Mouse (Mus musculus): ENCODE measurements around the gene Fgf7.

Gene Fgf7

DNA sequence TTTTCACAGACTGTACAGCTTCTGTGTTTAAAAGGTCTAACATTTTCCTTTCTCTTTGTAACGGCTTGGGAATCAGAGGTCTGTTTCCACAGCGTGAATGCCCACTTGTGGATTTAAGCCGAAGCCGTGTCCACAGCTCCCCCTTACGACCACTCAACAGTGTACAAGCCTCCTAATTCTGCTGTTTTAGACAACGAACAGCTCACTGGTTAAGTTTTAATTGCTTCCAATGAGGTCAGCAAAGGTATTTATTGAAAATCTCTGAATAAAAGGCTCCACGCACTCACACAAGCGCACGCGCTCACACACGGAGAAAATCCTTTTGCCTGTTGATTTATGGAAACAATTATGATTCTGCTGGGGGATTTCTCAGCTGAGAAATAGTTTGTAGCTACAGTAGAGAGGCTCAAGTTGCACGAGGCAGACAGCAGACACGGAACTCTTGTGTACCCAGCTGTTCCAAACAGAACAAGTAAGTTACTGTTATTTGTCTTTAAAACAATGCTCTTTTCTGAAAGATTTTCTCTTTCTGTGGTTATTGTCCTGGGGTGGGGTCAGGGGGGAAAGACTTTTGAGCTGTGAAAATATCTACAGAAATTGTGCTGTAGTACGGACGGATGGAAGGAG, at the start of gene Fgf7:
Fgf7 (plus strand) TSS at position 280 of the 627 bp plus-strand sequence.
- peak; percentile 45 for DNase-seq

DNA sequence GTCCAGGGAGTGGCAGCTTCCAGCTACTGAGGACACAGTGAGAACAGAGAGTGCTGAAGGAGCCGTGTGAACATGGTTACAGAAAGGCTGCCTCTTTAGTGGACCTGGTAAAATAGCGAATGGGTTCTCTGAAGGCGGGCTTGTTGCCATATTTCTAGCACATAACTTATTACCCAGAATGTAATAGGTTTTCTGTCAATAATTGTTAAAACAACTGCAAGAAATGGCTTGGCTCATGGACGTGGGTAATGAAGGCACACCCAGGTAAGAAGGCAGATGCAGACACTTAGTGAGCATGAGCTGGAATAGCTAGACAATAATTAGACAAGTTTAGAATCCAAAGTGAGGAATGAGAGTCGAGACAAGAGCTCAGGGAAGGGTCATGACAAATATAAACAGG, 32.2 kb upstream of the Fgf7 start:
- DNase-seq: no peak

DNA sequence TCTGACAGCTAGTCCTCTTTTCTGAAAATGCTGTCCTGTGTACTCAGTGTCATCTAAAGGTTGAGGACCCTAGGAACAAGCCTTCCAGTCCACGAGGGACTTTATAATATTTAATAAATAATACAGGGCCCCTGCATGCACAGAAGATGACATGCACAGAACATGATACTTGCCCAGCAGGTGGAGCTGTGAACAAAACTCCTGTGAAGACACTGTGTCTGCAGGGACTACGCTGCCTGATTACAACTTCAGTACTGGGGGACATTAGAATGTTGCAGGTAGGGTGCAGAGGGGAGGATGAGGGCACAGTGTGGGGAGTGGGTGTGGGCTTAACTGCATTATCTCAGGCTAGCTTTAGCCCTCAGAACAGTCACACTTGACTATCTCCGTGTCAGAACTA, 28.4 kb upstream of the Fgf7 start:
- peak; percentile 82 for DNase-seq

DNA sequence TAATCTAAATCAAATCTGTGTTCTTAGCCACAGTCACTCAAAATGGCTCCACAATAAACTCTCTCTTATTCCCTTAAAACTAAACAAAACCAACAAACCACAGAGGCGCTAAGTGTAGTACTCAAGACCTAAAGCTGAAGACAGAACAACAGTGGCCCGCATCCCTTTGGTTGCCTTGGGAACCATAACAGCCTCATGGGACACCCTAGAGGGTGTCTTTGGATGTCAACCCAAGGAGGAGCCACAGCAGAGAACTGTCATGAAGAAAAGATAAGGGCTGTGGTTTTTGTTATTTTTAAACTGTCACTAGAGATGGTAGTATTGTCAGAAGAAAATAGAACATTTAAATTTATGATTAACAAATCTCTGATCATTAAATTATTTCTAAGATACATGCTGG, 27.7 kb upstream of the Fgf7 start:
- DNase-seq: no peak

DNA sequence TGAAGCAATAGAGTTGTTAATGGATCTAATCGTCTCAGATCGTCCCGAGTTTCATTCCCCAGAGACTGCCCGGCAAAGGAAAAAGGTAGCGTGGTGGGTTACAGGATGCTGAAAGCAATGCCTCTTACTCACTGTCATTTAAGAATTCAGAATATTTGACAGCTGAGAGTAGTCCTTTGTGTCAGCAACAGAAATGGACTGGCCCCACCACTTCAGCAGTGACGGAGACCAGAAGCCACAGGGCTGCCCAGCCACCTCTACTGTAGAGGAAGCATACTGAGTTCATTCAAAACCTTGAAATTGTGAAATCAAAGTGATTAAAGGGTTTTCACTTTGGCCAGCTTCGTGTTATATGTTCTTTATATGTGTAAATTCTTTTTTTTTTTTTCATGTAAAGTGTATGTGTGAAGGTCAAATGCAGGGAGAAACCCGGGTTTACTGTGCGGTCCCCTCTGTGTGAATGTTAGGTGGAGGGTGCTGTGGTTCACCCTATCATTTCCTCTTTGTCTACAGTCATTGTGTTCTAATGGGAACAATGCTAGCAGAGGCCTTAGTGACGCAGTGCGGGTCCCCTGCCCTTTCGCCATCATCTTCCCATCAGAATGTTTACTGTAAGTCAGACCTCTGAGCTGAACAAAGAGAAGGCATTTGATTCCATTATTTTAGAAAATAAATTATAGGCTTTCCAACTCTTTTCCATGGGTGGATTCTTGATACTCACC, 19.3 kb upstream of the Fgf7 start:
- DNase-seq: no peak

DNA sequence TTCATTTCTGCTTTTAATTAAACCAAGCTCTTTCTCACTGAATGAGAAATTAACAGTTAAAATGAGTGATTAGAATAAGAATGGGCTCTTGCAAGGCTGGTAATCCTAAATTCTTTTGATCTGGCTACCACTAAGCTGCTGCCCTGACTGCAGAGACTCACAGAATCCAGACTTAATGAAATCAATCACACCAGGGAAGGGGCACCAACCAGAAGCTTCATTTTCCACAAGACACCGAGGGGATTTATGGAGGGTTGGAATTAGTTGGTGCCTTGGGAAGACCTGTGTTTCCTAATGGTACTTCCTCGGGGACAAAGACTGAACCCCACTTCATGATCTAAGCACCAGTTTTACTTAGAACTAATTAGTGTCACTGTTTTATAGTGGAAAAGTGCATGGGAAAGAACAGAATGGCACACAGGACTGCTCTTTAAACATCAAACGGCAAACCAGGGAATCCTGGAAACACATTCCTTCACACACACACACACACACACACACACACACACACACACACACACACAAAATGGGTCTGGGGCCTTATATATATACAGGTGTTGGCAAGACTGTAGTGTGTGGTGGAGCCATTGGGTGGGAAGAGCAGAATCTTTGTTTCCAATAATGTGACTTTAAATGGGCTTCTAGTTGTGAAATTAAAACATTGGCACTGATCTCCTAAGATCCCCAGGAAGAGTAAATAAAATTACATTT, 18.5 kb upstream of the Fgf7 start:
- no peak for DNase-seq

DNA sequence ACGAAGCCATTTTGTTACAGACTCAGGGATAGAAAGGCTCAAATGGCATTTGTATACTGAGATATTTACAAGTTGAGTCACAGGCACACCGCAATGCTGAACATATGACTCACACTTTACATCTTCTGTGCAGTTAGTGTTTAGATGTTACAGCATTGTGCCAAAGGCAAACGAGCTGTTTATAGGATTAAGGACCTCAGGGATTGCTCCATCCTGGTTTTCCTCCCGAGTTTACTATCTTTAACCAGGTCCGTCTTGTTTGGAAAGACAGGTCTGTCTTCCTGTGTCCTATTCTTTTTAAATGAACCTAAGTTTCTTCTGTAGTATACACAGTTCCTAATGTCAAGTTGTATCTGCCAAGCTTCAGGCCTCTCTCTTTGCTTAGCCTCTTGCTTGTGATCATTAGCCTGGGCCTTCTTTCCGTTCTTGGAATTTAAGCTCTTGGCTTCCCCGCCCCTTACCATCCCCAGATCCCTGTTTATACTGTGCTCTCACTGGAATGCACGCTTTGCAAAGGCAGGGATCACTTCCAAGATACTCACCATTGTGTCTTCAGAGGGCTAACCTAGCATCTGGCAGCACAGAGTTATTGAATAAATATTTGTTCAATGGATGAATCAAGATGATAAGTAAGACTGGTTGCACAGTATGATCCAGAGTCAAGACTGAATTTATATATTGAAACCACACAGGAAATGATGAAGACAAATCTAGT, 3.1 kb upstream of the Fgf7 start:
- DNase-seq: peak; percentile 78

DNA sequence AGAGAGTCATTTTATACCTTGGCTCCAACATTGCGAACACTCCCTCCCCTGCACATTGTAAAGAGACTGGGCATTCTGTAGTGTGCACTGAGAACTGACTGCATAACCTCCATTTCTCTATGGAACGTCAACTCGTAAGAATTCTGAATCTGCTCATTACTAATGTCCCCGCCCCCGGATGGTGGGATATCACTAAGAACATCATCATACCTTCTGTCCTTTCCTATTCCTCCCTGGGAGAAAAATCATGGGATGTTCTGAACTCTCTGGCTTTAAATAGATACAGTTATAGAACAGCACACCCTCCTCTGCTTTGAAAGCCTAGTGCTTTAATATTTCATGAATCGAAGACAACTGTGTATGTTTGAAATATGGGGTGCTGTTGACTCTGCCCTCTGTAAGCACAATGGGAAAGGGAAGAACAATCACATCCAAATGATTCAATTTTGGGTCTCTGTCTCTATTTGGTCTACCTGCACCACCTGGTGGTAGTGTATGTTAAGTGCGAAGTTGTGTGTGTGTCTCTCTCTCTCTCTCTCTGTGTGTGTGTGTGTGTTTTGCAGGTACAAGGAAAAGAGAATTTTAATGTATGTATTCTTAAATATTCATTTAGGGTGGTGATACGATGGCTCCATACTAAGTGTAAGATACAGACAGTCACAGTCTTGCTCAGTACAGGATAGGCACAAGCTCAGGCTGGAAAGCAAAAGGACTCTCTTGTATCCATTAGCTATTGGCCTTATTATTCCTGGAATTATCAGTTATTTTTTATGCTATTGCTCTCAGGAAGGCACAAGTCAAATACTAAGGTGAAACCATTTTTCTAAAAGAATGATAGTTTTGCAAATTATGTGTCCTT, 1.1 kb upstream of the Fgf7 start:
- DNase-seq: peak; percentile 61

DNA sequence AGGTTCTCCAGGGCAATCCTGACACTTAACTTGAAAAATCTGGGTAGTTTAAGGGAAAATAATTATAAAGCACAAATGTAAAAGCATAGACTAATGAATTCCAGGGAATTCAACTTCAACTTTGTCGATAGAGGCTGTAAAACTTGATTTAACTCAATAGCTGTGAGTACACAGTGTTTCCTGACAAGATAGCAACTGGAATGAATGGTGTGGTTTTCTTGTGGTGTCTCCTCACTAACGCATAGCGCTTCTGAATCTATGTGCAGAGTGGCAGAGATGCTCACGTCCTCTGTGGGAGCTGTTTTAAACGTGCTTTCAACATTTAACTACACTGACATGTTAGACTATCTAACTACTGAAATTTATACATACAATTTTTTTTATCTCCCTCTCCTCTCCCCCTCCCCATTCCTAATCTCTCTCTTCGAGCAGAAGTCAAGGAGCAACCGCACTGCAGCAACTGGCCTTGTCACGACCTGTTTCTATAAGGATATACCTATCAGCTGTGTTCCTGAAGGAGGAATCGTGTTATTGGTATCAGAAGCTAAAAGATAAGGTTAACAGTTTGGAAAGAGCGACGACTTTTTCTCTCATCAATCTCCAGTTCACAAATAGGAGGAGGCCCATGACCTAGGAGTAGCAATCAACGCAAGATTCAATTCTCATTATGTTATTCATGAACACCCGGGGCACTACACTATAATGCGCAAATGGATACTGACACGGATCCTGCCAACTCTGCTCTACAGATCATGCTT, 734 bp downstream of the Fgf7 start:
- no peak for DNase-seq

DNA sequence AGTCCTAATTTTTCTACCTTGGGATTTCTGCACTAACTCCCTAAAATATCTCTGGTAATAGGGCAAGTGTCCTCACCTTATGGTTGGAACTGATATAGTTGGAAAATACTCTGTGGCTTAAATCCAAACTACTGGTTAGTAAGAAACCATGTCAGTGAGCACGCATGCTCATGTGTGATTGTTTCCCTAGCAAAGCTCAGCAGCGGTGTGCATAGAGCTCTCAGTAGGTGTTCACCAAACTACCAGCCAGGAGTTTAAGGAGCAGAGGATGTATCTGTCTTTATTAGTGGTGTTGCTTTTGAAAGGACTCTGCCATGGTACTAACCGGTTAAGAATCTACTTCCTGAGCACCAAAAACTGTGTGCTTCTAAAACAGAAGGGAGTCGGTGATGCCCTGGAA, 1.7 kb downstream of the Fgf7 start:
- DNase-seq: no peak

DNA sequence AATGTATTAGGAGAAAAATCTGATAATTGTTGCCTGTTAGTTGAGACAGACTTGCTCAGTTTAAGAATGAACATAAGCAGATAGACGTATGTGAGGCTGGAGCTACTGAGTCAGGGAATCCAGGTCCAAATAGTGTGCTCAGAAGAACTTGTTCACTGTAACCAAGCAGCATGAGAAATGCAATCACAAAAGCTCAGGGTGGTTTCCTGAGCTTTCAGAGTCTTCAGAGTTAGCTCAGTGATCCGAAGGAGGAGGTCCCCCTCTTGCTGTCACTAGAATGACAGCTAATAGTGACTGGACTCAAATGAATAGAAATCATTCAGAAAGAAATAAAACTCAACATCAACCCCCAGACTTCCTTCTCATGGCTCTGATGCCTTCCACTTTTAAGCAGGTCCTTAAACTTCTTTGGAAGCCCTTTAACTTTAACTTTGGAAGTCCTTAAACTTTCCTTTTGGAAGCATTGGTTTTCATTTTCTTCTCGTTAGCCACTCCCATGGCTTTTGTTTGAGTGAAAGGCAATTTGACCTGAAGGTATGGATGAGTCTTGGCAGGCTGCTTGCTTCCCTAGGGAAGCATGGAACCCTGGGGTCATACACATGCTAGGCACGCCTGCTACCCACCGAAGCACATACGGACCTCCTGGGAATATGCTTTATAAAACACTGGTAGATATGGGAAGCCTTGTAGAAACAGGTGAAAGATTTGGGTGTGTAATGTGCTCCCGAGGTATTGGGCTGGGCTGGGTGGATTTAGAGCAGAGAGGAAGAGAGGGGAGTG, 4.0 kb downstream of the Fgf7 start:
- DNase-seq: no peak

DNA sequence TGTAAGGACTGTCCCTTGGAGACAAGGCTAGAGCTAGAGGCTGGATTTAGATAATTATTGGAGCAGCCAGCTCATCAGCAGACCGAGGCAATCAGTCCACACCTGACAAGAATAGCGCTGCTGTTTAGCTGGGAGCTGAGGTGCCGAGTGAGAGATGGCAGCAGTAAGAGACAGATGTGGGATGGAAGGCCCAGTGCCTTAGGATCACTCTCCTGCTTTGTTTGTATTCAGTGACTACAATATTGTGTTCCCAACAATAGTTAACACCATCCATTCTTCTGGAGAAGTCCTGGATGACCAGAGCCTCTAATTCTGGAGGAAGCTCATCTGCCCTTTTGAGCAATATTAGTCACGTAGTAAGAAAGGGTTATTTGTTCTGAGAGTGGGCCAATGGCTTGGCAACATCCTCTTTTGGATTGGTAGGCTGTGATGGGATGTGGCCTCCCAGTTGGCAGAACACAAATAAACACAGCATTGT, 5.0 kb downstream of the Fgf7 start:
- DNase-seq: peak; percentile 69

DNA sequence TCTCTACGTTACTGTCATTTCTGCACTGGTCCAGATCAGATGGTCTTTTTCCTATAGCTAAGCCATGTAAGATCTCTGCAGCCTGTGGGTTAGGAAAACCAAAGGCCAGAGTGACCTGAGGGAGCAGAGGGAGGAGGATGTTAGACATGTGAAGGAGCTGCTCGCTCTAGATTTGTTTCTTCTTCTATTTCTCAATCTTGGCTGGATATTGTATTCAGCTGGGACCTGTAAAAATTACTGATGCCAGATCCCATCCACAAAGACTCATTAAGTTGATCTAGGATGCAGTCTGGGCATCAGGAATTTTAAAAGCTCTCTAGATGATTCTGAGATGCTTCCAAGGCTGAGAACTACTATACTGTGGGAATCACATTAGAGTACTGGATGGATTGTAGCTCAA, 6.2 kb downstream of the Fgf7 start:
- peak; percentile 25 for DNase-seq

DNA sequence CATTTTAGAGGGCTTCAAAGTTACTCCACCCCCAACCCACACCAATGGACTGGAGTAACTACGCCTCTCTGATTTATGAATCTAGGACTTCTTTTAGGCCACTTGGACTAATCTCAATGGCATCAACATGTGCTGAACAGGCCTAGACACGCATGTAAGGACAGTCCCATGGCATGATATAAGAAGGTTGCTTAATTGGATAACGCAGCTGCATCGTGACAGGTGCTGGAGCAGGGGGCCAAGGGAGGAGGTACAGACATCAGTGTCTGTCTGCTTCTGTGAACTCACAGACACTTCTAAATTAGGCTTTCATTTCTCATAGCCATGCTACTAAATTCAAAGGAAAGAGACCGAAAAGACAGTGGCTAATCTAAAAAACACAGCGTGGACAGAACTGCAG, 6.8 kb downstream of the Fgf7 start:
- DNase-seq: no peak

DNA sequence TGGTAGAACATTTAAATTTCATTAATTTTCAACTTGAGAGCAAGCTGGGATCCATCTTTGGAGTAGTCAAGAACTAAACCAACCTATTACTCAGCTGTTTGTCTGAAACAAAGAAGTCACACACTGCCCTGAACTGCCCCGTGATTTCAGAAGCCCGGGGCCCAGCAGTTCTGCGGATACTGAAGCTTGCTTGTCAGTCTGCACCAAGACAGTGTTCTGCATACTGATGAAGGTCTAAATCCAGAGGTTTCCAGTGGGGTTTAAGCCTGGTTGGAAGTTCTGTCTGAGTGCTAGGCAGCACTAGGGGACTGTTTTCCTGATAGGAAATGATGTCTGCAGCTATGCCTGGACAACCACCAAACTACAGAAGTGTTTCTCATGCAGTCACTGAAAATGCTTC, 8.2 kb downstream of the Fgf7 start:
- no peak for DNase-seq

DNA sequence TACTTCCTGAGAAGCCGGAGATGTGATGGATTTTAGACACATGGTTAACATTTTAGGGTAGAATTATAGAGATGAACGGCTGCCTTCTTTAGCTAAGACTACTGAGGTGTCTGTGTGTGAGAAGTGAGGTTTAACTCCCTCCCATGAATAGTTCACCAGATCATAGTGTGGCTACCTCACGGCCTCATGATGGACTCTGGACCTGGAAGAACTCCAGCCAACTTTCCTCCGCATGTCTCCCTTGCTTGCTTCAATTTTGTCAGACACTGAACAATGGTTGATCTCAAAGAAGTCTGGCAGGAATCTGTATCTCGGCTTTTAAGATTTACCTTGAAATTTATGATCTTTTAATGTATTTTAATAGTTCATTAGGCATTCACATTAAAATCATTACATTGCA, 11.2 kb downstream of the Fgf7 start:
- no peak for DNase-seq

DNA sequence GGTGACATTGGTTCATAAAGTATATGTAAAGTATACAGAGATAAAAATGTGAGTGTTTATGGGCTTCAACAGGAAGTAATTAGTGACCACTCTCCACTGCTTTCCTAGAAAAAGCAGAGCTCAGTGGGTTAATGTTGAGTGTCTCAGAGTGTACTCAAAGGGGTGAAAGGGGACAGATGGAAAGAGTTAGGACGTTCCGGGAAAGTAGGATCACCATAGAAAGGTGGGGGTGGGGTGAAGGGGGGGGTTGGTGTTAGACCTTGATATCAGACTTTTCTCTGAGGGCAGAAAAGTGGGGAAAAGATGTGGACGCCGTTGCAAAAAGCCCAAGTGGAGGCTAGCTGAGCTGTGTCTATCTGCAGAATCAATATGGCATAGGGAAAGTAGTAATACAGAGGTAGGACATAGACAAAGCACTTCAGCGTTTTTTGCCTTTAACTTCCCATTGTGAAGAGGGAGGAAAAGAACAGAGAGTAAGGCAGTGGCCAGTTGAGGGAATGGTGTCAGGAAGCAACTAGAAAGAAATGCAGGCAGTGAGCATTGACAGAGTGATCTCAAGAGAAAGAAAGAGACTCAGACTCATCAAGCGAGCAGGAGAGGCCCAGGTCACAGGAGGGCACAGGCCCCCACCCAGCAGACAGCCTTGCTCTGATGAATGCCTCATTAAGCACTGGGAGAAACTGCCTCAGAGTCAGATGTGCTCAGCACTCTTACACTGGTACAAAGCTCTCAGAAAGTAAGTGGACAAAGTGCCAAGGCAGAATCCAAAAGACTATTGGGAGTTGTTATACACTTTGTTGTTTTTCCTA, 18.5 kb downstream of the Fgf7 start:
- DNase-seq: no peak

DNA sequence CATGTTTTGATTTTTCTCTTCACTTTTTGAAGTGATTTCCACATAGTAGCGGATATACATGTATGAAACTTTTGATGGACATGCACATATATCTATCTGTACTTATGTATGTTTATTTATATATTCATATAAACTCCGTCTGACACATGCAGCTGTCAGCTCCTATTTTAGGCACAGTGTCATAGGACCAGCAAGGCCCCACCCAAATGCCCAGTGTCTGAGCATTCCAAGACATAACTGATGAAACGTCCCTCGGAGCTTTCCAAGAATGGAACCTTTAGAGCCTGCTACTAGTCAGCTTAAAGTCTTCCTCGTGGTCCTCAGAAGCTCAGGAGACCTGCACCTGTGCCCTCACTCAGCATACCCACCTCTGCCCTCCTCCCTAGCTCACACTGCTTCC, 19.2 kb downstream of the Fgf7 start:
- no peak for DNase-seq

DNA sequence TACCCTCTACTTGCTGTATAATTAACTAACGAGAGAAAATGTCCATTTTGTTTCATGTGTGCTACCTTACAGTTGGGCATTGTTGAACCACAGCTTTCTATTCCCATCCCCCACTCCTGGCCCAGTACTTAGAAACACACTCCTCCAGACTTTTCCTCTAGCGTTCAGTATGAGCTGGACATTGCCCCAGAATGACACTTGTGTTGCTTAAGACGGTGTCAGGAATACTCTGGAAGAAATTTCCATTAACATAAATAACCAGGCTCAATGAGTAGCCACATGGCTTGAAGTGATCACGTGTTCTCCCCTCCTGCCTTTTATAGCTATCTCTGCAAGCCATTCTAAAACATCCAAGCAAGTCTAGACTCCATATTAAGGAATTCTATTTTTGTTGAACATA, 26.1 kb downstream of the Fgf7 start:
- DNase-seq: peak; percentile 39
